Mouse (Mus musculus) B cell, adult (primary cell): Measurements from ENCODE around the gene Mum1l1. TPM values are rescaled to one million over a fixed set of nuclear protein-coding genes. Genes with fewer than 3 reads are reported as not detected.

Experiments used
- total RNA-seq: library from RNA; stranded (reverse); gene quantifications from 4 replicates; pipeline ENCODE4 v1.2.4, GENCODE M21; 2023; ENCODE audit not compliant: inconsistent age

Mum1l1 gene
- total RNA-seq, result 0.30 TPM in 1 of 4 replicates, not detected in the others

DNA sequence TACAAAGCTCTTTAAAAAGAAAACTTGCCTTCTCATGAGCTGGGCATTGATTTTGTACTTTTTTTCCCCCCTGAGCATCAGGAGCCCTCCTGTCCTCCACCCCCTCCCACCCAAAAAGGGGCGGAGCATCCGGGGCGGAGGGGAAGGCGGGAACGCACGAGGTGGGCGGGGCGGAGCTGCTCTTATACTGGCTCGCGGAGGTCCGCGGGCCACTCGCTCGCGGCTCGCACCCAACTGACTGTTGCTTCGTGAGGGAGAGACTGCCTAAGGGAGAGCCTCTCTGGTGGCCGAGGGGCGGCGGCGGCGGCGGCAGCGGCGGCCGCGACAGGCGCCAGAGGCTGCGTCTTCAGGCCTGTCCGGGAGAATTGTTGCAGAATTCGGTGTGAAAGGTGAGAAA lies at the start of gene Mum1l1:
Gene Mum1l1 (plus strand): TSS at position 214 of the 397 bp plus-strand sequence.

DNA sequence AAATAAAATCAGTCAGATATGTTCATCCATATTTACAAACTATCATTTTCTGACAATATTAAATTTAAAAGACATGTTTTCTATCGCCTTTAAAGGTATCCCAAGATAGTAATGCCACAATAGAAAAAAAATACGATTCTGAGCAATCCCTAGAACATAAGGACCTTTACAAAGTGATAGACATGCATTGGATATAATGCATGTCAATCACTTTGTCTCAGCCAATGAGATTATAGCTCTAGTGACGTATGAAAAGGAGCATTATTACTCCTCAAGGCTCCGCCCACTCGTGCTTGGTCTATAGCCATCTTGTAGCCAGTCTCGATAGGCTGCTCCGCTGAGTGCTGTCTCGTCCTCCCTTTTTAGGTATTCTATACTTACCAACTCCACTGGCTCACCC lies 30.9 kb upstream of the Mum1l1 start, which contains the start of gene 4933428M09Rik:
Gene 4933428M09Rik (plus strand): TSS at position 301 of the 400 bp plus-strand sequence.

Other genes with a start within 250 kb of the Mum1l1 start
- gene Serpina7, start 124.8 kb upstream of the Mum1l1 start, total RNA-seq, result not detected in 4 replicates
- gene 4930513O06Rik, start 123.8 kb upstream of the Mum1l1 start, total RNA-seq, result not detected in 4 replicates
- gene 4933428M09Rik, start 30.8 kb upstream of the Mum1l1 start, total RNA-seq, result not detected in 4 replicates
- not detected in 4 replicates for gene Trap1a, start 123.6 kb downstream of the Mum1l1 start, total RNA-seq